Mouse (Mus musculus) liver, adult 10 weeks (tissue): Measurements from ENCODE around the gene Drd3. TPM values are rescaled to one million over a fixed set of nuclear protein-coding genes. Genes with fewer than 3 reads are reported as not detected.

ENCODE experiments used
- polyA plus RNA-seq: library from polyadenylated mRNA; stranded (reverse); fragments of 350-450 nt; fragmentation: Illumina TruSeq; extraction: RNeasy Lipid Tissue Mini Kit (QIAGEN cat#74804); gene quantifications from one replicate; pipeline ENCODE4 v1.2.3, GENCODE M21; 2014; ENCODE audit warnings: low read depth, low replicate concordance

Gene Drd3
- polyA plus RNA-seq: not detected

GRCm38 (mm10) chr16:43753751-43754150 is at the start of gene Drd3:
Drd3 (plus strand) TSS chr16:43754026.

Other genes starting within 250 kb of the Drd3 start
- not detected for gene Tigit, start 89.9 kb upstream of the Drd3 start, polyA plus RNA-seq
- gene Ccdc191, start 135.8 kb downstream of the Drd3 start, polyA plus RNA-seq: 3.3 TPM
- 4.8 TPM for gene Qtrt2, start 172.8 kb downstream of the Drd3 start, polyA plus RNA-seq
- 0.24 TPM for gene Zdhhc23, start 225.8 kb downstream of the Drd3 start, polyA plus RNA-seq